Mouse (Mus musculus) bone marrow, adult 2 months (tissue): ENCODE results near the gene Napa.

Source experiments
- CTCF ChIP-seq: fragments of 200-500 bp; IDR thresholded peaks from 2 replicates; pipeline ENCODE4 v1.5.1; 2011; ENCODE audit warnings: low read length, control low read depth; ENCODE audit not compliant: control insufficient read depth, insufficient read depth
- POLR2A ChIP-seq: fragments of 200-500 bp; IDR thresholded peaks from 2 replicates; pipeline ENCODE4 v1.6.1; 2011; ENCODE audit warnings: low read depth, mild to moderate bottlenecking, control low read depth, low read length, borderline replicate concordance; ENCODE audit not compliant: control insufficient read depth

DNA sequence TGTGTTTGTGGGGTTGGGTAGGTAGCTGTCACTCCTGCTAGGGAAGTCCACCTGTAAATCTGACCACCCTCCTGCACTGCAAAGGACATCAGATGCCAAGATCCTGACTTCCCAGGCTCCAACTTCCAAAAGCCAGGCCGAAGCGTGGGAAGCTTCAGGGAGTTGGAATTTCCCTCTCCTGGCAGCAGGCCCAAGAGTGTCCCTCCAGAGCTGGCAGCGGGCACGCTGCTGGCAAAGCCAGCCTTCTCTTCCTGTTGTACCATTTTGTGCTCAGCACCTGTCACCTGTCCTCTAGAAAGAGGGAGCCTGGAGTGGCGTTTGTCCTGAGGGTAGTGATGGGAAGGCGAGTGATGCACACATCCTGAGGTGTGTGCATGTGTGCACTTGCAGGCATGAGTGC is 30.1 kb downstream of the Napa start:
- no peak for TF ChIP-seq POLR2A
- no peak for TF ChIP-seq CTCF
